Mouse (Mus musculus) gastrocnemius, postnatal 14 days (tissue): Measurements from ENCODE around the gene Mfsd2a. TPM values are rescaled to one million over a fixed set of nuclear protein-coding genes. Genes with fewer than 3 reads are reported as not detected.
"Not testable (repeated sequence)": the region's sequence is repeated elsewhere in the genome, so short reads cannot be mapped to it uniquely, and the experiment has no call there.

ENCODE experiments used
- DNase-seq: peaks from one replicate; pipeline ENCODE4 v3.0.0; 2021; ENCODE audit warnings: mixed read lengths
- intact Hi-C: fragments of 180-260 bp; cut with DNase I; formaldehyde crosslinking; loops from one replicate; pipeline ENCODE4 v1.15.1; 2025; ENCODE audit warnings: low total_unique reads
- long read RNA-seq, 2 experiments: library from polyadenylated mRNA; stranded (forward); transcript quantifications; one replicate each; pipeline ENCODE4 v2.0.0; 2021
- total RNA-seq, 2 experiments: library from RNA; stranded (reverse); gene quantifications; 2 replicates each; pipeline ENCODE4 v1.2.3; 2021

Mfsd2a gene
- total RNA-seq = under 1 TPM; 0.24 to 0.68 TPM
- long read RNA-seq, experiment 1, partial matches to known transcripts = 0 of 1 reads
- long read RNA-seq, experiment 1, other reads (novel, unspliced or antisense) = 0 of 1 reads
- long read RNA-seq, experiment 2 = 0 reads

DNA sequence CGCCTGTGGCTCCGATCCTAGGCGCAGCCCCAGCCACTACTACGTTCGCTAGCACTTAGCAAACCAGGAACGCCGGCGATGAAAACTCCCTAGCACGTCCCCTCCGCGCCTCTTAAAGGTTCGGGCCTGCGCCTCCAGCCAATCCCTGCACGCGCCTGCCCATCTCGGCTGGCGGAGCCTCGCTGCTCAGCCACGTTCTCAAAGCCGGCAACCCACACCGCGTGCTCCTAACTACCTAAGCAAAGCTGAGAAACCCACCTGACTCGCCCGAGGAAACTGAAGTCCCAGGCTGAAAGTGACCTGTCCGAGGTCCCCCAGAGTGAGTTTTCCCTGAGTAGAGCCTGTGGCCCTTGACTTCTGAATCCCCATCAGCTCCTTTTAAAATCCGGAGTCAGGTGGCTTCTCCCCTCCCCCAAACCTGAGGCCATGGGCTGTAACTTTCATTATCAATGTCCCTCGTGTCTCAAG lies at the start of gene Mfsd2a:
Gene Mfsd2a, minus strand, starts transcription at position 89 of the 468 bp plus-strand sequence.
- peak; percentile 38 for DNase-seq
- intact Hi-C loops = no loop called here

GRCm38 (mm10) chr4:123005054-123005966 lies 44.3 kb upstream of the Mfsd2a start:
- intact Hi-C loops = no loop called here
- no peak for DNase-seq

DNA sequence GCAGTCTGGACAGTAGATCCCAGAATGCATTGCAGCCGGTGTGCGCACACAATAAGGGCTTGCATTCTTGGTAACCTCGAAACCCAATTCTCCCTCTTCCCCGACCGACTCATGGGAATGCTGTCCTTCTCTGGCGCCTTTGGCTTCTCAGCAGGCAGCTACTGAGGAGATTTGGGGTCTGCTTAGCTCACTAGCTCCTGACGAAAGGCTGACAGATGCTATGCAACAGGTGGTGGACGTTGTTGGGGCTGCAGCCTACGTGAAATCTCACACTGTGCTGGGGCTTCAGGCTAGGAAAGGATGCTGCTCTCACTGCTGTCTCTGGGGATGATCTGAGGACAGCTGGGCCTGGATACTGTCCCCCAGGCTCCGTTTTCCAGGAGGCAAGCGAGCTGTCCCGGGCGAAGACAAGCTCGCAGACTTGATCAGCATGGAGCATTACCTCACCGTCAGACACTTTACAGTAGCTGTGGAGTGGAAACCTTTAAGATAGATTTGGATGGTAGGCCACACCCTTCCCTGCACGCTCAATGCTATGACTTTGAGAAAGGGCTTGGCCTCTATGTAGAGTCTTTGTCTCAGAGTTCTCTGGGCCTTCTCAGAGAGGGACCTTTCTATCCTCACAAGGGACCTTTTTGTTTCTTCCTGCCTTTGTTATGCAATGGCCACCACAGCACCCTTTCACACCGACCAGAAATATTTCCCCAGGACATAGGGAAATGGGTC lies 39.8 kb upstream of the Mfsd2a start:
- intact Hi-C loops = no loop called here
- DNase-seq = no peak

DNA sequence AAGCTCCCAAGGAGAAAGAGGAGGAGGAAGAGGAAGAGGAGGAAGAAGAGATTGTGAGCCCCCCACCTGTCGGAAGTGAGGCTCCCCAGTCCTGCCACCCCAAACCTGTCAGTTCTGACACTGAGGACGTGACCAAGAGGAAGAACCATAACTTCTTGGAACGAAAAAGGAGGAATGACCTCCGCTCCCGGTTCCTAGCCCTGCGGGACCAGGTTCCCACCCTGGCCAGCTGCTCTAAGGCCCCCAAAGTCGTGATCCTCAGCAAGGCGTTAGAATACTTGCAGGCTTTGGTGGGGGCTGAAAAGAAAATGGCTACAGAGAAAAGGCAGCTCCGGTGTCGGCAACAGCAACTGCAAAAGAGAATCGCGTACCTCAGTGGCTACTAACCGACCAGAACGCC lies 39.1 kb upstream of the Mfsd2a start:
- no peak for DNase-seq
- intact Hi-C loops = no loop called here

- DNase-seq = no peak
- intact Hi-C loops = no loop called here
These were observed 38.3 kb upstream of the Mfsd2a start for GRCm38 (mm10) chr4:122999263-122999691.

- intact Hi-C loops = no loop called here
- no peak for DNase-seq
These were observed 37.7 kb upstream of the Mfsd2a start for GRCm38 (mm10) chr4:122998537-122999262.

DNA sequence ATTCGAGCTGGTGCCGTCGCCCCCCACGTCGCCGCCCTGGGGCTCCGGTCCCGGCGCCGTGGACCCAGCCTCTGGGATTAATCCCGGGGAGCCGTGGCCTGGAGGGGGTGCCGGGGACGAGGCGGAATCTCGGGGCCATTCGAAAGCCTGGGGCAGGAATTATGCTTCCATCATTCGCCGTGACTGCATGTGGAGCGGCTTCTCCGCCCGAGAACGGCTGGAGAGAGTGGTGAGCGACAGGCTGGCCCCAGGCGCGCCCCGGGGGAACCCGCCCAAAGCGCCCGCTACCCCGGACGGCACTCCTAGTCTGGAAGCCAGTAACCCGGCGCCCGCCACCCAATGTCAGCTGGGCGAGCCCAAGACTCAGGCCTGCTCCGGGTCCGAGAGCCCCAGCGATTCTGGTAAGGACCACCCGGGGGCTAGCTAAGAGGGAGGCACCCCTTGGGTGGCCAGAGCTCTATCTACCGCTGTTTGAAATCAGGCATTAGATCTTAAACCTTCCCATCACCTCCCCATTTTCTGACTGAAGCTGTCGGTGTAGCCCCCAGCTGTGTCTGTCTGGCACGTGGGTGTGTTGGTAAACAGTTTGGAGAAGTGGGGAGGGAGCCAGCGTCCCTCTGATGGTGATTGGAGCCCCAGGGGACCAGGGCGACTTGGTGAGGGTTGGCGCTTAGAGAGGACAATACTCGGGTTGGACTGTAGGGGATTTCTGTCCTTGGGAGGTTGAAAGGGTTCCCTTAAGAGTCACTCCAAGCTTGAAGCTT lies 35.8 kb upstream of the Mfsd2a start:
- intact Hi-C loops = no loop called here
- no peak for DNase-seq

DNA sequence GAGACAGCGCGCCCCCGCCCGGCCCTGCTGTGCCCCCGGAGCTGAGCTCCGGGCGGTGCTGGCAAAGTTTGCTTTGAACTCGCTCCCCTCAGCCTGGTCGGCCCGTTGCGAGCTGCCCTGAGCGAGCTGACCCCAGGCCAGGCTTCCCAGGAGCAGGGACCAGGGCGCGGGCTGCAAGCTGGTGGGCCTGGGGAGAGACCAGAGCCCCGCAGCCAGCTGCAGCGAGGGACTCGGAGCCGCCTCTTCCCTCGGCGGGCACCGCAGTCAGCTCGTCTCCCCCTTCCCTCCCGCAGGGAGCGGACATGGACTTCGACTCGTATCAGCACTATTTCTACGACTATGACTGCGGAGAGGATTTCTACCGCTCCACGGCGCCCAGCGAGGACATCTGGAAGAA lies 35.2 kb upstream of the Mfsd2a start:
- intact Hi-C loops = no loop called here
- peak; percentile 29 for DNase-seq

GRCm38 (mm10) chr4:122995404-122996220 lies 34.6 kb upstream of the Mfsd2a start, which contains the start of gene Mycl:
TSS of gene Mycl (plus strand) at chr4:122995652.
- peak; percentile 78 for DNase-seq
- intact Hi-C loops = loop anchor here (2.0 kb wide), 1 partner anchor 89 kb away; no protein-coding TSS in a partner anchor

DNA sequence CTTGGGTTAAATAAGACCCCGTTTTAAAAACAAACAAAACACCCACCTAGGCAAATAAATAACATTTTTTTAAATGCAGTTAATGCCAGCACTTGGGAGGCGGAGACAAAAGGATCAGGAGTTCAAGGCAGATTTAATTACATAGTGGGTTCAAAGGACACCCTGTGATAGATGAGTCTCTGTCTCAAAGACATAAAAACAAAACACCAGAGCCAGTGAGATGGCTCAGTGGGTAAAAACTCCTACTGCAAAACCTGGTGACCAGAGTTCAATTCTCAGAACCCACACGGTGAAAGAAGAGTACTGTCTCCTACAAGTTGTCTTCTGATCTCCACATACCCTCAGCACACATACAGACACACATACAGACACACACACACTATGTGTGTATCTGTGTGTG lies 31.3 kb upstream of the Mfsd2a start:
- intact Hi-C loops = no loop called here
- DNase-seq = no peak

DNA sequence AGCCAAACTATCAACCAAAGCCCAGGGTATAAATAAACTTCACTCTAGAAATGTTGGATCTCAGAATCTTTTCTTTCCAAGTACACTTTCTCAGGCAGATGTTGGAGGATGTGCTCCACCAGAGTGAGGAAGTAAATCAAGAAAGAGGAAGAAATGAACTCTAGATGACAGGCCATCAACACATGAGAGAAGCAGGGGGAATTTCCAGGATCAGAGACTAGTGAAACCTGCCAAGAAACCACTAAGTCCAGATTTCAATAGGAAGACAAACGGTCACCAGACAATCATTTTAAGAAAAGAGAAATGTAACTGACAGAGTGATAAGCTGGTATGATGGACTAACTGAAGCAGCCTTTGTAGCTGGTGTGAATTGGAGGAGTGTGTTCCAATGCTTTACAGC lies 30.2 kb upstream of the Mfsd2a start:
- no peak for DNase-seq
- intact Hi-C loops = no loop called here

GRCm38 (mm10) chr4:122988004-122988403 lies 27.0 kb upstream of the Mfsd2a start:
- DNase-seq, intact Hi-C loops: not testable (repeated sequence)

DNA sequence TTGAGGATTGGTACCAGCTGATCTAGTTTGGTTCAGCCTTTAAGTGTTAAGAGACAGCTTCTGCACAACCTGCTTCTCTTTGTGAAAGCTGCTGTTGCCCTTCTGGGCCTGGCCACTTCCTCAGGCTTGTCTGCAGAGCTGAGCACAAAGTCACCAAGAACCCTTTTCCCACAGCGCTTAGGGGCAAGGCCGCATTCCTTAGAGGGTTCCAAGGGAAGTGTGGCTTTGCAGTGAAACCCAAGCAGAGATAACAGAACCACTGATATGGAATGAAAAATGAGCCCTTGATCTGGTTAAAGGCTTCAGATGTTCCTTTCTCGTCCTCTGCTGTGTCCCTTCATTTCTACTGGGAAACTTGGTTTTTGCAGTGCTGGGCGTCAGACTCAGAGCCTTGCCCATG lies 26.4 kb upstream of the Mfsd2a start:
- no peak for DNase-seq
- intact Hi-C loops = no loop called here

- DNase-seq = no peak
- intact Hi-C loops = loop anchor here (2.0 kb wide), 1 partner anchor 40 kb away; no protein-coding TSS in a partner anchor
These were observed 24.1 kb upstream of the Mfsd2a start for GRCm38 (mm10) chr4:122985110-122985509.

DNA sequence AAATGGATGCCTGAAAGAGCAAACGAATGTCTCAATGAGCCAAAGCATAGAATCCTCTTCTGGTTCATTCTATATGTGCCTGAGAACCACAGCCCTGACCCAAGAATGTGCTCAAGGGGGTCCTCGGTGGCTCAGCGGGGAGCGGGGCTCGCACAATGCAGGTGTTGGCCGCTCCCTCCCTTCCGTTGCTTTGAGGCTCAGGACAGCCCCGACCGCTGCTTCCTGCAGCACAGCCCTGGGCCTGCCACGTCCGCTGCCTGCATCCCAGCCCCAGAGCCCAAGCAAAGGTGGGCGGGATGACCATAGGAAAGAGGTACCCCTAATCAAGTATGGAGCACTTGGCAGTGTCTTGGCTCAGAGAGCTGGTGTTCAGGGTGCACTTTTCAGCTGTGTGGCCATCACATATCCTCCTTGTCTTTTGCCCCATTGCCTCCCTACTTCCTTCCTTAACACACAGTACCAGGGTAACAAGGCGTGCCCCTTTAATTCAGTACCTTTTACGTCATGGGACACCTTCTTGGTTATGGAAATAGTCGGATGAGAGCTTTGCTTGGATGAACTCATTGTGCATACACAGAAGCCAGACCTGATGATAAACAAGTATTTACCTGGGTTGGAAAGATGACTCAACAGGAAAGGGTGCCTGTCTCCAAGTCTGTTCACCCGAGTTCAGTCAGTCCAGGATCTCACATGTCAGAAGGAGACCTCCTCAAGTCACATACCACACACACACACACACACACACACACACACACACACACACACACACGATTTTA lies 22.7 kb upstream of the Mfsd2a start:
- no peak for DNase-seq
- intact Hi-C loops = loop anchor here (2.0 to 5.0 kb wide), 3 partner anchors 39 to 86 kb away; no protein-coding TSS in a partner anchor

DNA sequence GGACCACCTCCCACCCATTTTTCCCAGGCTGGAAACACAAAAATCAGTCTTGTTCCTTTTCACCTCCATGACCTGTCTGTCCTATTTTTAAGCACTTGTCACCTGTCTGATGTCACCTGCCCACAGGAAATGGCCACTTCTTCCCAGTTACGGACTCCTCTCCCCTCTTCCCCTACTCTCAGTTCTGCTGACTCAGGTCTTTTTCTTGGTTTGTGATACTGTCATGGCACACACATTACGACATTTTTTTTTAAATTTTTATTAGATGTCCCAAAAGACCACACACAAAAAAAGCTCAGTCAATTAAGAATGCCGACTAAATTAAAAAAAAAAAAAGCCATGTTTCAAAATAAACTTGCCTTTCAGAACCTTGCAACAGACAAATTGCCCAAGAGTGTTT lies 21.5 kb upstream of the Mfsd2a start:
- no peak for DNase-seq
- intact Hi-C loops = loop anchor here (5.0 kb wide), 2 partner anchors 70 to 85 kb away; no protein-coding TSS in a partner anchor

DNA sequence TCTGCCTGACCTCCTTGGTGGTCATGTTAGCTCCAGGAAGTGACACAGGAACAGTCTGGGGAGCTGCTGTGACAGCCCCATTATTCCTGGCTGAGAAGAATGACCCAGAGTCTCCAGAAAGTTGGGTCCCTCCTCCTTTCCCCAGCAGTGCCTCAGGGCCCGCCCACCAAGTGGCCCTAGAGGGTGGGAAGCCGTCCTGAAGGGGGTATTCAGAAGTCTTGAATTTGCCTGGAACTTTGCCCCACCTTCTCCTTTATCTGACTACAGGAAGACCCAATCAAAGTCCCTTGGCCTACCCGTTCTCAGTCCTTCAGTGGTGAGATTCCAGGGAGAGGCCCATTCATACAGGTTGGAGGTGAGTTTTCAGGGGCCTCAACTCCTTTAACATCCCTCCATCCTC lies 20.9 kb upstream of the Mfsd2a start:
- intact Hi-C loops = loop anchor here (5.0 kb wide), 2 partner anchors 70 to 85 kb away; no protein-coding TSS in a partner anchor
- DNase-seq = no peak
